9 mouse cellular contexts compared by ENCODE assay signal in the genomic region with DNA sequence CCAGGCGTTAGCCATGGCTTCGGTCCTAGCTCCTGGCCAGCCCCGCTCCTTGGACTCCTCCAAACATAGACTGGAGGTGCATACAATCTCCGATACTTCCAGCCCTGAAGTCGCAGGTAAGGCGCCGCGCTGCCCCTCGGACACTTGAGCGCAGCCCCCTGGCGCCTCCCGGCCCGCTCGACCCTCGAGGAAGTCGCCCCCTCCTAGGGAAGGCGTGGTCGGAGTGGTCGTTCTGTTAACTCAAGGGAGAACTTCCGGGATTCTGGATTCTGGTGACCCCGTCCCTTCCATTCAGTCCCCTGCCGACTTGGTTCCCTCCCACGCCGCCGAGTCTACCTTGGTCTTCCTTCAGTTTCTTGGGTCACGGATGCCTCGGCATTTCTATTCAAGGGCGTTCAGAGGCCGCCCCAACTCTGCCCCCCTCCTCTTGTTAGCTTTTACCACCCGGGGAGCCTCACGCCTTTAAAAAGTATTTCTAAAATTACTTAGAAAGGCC. TPM values are rescaled to one million over a fixed set of nuclear protein-coding genes. Genes with fewer than 3 reads are reported as not detected.
DNase-seq lines count a peak whose midpoint lies in the region; ATAC-seq and TF ChIP-seq lines count a peak whose summit lies in the region.
"Had no signal": no experiment of that assay in that cellular context is flagged by ENCODE, and none has a peak within 500 bp of the region (broad histone marks: within the 10 kb centered on the region; RNA-seq: fewer than 3 reads in every experiment).

No protein-coding gene starts in this region.

- peaks cover 89% of the 10 kb centered on the region for H3K27me3 ChIP-seq in kidney, postnatal 0 days (ENCODE audit: insufficient read depth, low read length)
- peaks cover 65% of the 10 kb centered on the region for H3K27me3 ChIP-seq in embryonic facial prominence, embryonic 11.5 days (ENCODE audit: control insufficient read depth, insufficient read depth, low read length)
- peaks cover 19% of the 10 kb centered on the region; the same call in 1 of the 2 replicates for H3K27me3 ChIP-seq in intestine, embryonic 16.5 days (replicated peaks; ENCODE audit: control insufficient read depth, insufficient read depth, low read length)
- peaks cover 51% of the 10 kb centered on the region for H3K27me3 ChIP-seq in neural tube, embryonic 14.5 days (ENCODE audit: control insufficient read depth, insufficient read depth, low read length)

- WGBS in kidney, postnatal 0 days: under 1% methylated on average over 31 of the region's 31 CpGs
- WGBS in embryonic facial prominence, embryonic 11.5 days: under 1% methylated on average over 31 of the region's 31 CpGs
- 5% methylated on average over 31 of the region's 31 CpGs for WGBS in intestine, embryonic 16.5 days
- WGBS in neural tube, embryonic 14.5 days: under 1% methylated on average over 31 of the region's 31 CpGs

- no peaks in the 10 kb centered on the region for H3K9me3 ChIP-seq in kidney, postnatal 0 days (replicated peaks; ENCODE audit: low read length)
- H3K9me3 ChIP-seq in embryonic facial prominence, embryonic 11.5 days (replicated peaks; ENCODE audit: control insufficient read depth, low read length): no peaks in the 10 kb centered on the region
- H3K9me3 ChIP-seq in intestine, embryonic 16.5 days (ENCODE audit: control insufficient read depth, low read length): no peaks in the 10 kb centered on the region
- no peaks in the 10 kb centered on the region for H3K9me3 ChIP-seq in neural tube, embryonic 14.5 days (ENCODE audit: control insufficient read depth, low read length)

- H3K4me2 ChIP-seq in kidney, postnatal 0 days (ENCODE audit: low read length): peak overlapping the region; percentile 72
- H3K4me2 ChIP-seq in embryonic facial prominence, embryonic 11.5 days (ENCODE audit: low read depth, low read length): peak overlapping the region; percentile 88
- peak overlapping the region; percentile 91 for H3K4me2 ChIP-seq in intestine, embryonic 16.5 days (ENCODE audit: low read depth, low read length)
- peak overlapping the region; percentile 49; the same call in 1 of the 2 replicates for H3K4me2 ChIP-seq in neural tube, embryonic 14.5 days (ENCODE audit: low read depth, low read length)

- no peak for ATAC-seq in kidney, postnatal 0 days (replicated peaks; ENCODE audit: low FRiP score, low read depth)
- no peak for ATAC-seq in embryonic facial prominence, embryonic 11.5 days (replicated peaks; ENCODE audit: insufficient number of reproducible peaks, low FRiP score, low TSS enrichment, low read depth)
- ATAC-seq in intestine, embryonic 16.5 days: no peak
- no peak for ATAC-seq in neural tube, embryonic 14.5 days (ENCODE audit: low read depth)

- intact Hi-C loops in left cerebral cortex, postnatal 25 days (cut with DNase I): loop anchor here (5.0 kb wide), 2 partner anchors 1582 to 1893 kb away; a partner anchor contains a TSS
- intact Hi-C loops in left cerebral cortex, postnatal 14 days (cut with DNase I): no loop called here

- peaks cover 4% of the 10 kb centered on the region; the same call in 1 of the 2 replicates for H3K4me1 ChIP-seq in kidney, postnatal 0 days (replicated peaks; ENCODE audit: insufficient read depth, low read length)
- H3K4me1 ChIP-seq in embryonic facial prominence, embryonic 11.5 days (ENCODE audit: control insufficient read depth, insufficient read depth, low read length): peaks cover 5% of the 10 kb centered on the region
- H3K4me1 ChIP-seq in intestine, embryonic 16.5 days (ENCODE audit: control insufficient read depth, insufficient read depth, low read length): no peaks in the 10 kb centered on the region
- peaks cover 4% of the 10 kb centered on the region; the same call in 1 of the 2 replicates for H3K4me1 ChIP-seq in neural tube, embryonic 14.5 days (ENCODE audit: control insufficient read depth, insufficient read depth, low read length)

- H3K36me3 ChIP-seq in kidney, postnatal 0 days (ENCODE audit: insufficient read depth, low read length): no peaks in the 10 kb centered on the region
- no peaks in the 10 kb centered on the region for H3K36me3 ChIP-seq in embryonic facial prominence, embryonic 11.5 days (replicated peaks; ENCODE audit: control insufficient read depth, insufficient read depth, low read depth, low read length)
- no peaks in the 10 kb centered on the region for H3K36me3 ChIP-seq in intestine, embryonic 16.5 days (ENCODE audit: control insufficient read depth, insufficient read depth, low read length)
- H3K36me3 ChIP-seq in neural tube, embryonic 14.5 days (ENCODE audit: control insufficient read depth, insufficient read depth, low read length): no peaks in the 10 kb centered on the region

- H3K27ac ChIP-seq in kidney, postnatal 0 days: no peak overlapping the region
- H3K27ac ChIP-seq in embryonic facial prominence, embryonic 11.5 days (replicated peaks; ENCODE audit: low read depth, low read length): no peak overlapping the region
- H3K27ac ChIP-seq in intestine, embryonic 16.5 days (ENCODE audit: low read length): peak overlapping the region; percentile 89
- H3K27ac ChIP-seq in neural tube, embryonic 14.5 days (ENCODE audit: low read depth, low read length): no peak overlapping the region
- H3K27ac ChIP-seq: macrophage had no signal

- H3K4me3 ChIP-seq in kidney, postnatal 0 days (replicated peaks; ENCODE audit: low read depth, low read length): peak overlapping the region; percentile 45
- peak overlapping the region; percentile 49 for H3K4me3 ChIP-seq in embryonic facial prominence, embryonic 11.5 days (ENCODE audit: low read depth, low read length)
- H3K4me3 ChIP-seq in intestine, embryonic 16.5 days (ENCODE audit: low read length): peak overlapping the region; percentile 69
- no peak overlapping the region for H3K4me3 ChIP-seq in neural tube, embryonic 14.5 days (ENCODE audit: low read depth, low read length)

- no peak for DNase-seq in kidney, postnatal 0 days (ENCODE audit: low spot score)
- no peak for DNase-seq in kidney, adult 9 months
- no peak for DNase-seq in embryonic facial prominence, embryonic 11.5 days (ENCODE audit: low spot score)
- DNase-seq in left cerebral cortex, postnatal 25 days (ENCODE audit: low spot score in 2 of 2): no peak
- DNase-seq in right cerebral cortex, postnatal 14 days: no peak
- no peak for DNase-seq in left cerebral cortex, postnatal 14 days (ENCODE audit: low spot score in 2 of 2)

- TF ChIP-seq CTCF in kidney, postnatal 0 days (IDR thresholded peaks at IDR 0.05; ENCODE audit: low read depth): no peak

- H3K9ac ChIP-seq in kidney, postnatal 0 days (ENCODE audit: low read depth, low read length): peak overlapping the region; percentile 42; the same call in 1 of the 2 replicates
- H3K9ac ChIP-seq in embryonic facial prominence, embryonic 11.5 days (replicated peaks; ENCODE audit: low read length): peak overlapping the region; percentile 50
- H3K9ac ChIP-seq in intestine, embryonic 16.5 days (ENCODE audit: low read depth, low read length): peak overlapping the region; percentile 80
- no peak overlapping the region for H3K9ac ChIP-seq in neural tube, embryonic 14.5 days (replicated peaks; ENCODE audit: low read depth, low read length)

RNA-seq across cellular contexts. Expression of a gene that starts 15.0 kb away (rescaled TPM):
- 6.5 and 7.0 TPM in 2 replicates for polyA plus RNA-seq in kidney, postnatal 0 days (2015; fragmentation: Nextera tagmentation; extraction: Ambion mirVana)
- polyA plus RNA-seq in embryonic facial prominence, embryonic 11.5 days (2014; fragmentation: Nextera tagmentation; extraction: Ambion mirVana): 35.6 and 41.4 TPM in 2 replicates
- 28.1 and 29.0 TPM in 2 replicates for polyA plus RNA-seq in intestine, embryonic 16.5 days (2015; fragmentation: Nextera tagmentation; extraction: Ambion mirVana)
- 4.5 and 5.0 TPM in 2 replicates for polyA plus RNA-seq in neural tube, embryonic 14.5 days (2014; fragmentation: Nextera tagmentation; extraction: Ambion mirVana)
- total RNA-seq in left cerebral cortex, postnatal 25 days (2021): 1 to 10 TPM in 1 of 2 experiments, not detected in 1; 1.3 TPM
- total RNA-seq in left cerebral cortex, postnatal 14 days (2021): not detected
- polyA plus RNA-seq: macrophage had no signal
